Mouse (Mus musculus) urinary bladder, adult 2 months (tissue): ENCODE results near the gene Unkl. TPM values are rescaled to one million over a fixed set of nuclear protein-coding genes. Genes with fewer than 3 reads are reported as not detected.

ENCODE experiments used
- DNase-seq: peaks from one replicate; pipeline ENCODE4 v3.0.0; 2022; ENCODE audit warnings: low spot score
- polyA plus RNA-seq: library from polyadenylated mRNA; depleted of rRNA; stranded (reverse); fragments of >200 nt; gene quantifications from 2 replicates; pipeline ENCODE4 v1.2.3, GENCODE M21; 2012; rRNA removed

Gene Unkl
- polyA plus RNA-seq, 1 experiment, result 16.4 TPM

DNA sequence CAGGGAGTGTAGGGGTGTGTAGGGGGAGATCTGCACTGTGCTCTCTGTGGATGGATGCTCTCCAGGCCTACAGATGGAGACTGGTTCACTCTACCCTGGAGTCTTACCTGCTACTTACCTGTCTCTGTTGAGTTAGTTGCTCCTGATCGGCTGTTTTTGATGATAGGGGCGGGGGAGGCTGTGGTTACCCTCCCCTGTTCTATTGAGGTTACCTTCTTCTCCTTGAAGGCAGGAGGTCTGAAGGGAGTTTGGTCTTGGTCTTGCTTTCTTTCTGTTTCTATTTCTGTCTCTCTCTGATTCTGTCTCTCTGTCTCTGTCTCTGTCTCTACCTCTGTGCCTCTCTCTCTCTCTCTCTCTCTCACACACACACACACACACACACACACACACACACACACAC lies 66.9 kb downstream of the Unkl start:
- DNase-seq, result no peak

DNA sequence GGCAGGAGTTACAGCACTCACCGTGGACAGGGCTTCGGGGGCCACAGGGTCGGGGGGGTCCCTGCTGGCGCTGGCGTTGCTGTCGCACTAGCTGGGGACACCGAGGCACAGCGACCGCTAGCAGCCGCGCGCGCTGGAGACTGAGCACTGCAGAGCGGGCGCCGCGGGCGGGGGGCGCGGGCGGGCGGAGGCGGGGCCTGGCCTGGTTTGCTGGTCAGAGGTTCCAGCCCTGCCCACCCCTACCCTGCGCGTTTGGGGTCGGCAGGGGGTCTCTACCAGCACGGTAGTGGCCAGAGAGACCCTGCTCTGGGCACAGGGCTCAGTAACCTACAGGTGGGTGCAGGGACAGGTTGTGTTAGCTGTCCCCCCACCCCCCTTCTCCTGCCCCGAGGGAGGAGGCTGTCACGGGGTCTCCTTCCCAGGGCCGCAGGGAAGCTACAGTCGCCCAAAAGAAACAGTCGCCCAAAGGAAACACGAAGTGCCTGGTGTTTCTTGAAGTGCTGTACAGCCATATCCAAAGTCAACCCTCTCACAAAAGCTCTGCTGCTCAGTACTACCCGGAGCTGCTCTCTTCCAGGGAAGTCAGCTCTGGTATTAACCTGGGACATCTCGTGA lies 68.0 kb downstream of the Unkl start, which contains the start of gene Baiap3:
Gene Baiap3, minus strand, starts transcription at position 225 of the 615 bp plus-strand sequence.
- no peak for DNase-seq

DNA sequence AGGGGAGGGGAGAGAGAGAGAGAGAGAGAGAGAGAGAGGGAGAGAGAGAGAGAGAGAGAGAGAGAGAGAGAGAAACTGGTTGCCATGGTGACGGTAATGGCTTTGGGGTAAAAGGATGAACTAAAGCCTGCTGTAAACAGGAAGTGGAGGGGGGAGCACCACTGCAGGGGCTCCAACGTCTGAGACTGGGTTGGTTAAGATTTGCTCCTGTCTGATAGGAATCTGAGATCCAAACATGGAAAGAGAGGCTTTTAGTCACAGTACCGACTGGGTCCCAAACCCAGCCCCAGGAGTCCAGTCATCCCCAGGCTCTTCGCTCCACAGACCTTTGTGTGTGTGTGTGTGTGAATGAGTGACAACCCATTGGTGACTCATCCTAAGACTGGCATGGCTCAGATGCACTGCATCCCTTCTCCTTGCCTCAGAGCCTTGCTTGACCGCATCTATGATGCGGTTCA lies 69.6 kb downstream of the Unkl start:
- no peak for DNase-seq

DNA sequence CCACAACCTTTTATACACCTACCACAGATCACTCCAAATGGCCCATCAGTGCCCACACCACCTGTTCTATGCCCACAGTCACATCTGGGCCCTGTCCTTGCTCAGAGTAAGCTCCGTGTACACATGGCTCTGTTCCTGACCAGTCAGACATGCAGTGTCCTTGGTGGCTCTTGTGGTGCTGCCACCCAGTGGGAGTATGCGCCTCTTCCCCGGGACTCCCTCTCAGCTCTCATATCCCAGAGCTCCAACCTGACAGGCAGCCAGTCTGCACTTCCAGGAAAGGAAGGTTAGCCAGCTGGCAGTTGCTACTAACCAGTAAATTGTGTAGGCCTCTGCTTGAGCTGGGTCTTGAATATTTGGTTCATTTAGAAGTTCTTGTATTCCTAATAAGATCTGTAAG lies 76.3 kb downstream of the Unkl start:
- DNase-seq, result no peak

DNA sequence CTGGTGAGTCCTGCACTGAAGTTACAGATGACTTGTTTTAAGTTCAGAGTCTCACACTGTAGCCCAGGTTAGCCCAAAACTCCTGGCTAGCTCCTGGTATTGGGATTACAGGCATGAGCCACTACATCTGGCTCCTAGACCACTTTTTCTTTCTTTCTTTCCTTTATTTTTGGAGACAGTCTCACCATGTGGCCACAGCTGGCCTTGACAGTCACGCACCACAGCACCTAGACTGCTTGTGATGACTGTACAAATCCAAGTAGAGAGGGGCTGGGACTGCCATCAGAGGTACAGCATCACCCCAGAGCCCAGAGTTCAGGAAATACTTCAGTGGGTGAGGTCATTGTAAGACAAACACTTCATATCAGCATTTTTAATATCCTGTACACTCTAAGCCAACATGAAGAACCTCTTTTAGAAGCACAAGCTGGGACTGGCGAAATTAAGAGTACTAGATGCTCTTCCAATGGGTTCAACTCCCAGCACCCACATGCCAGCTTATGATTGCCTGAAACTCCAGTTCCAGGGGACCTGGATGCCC lies 82.7 kb downstream of the Unkl start:
- no peak for DNase-seq

DNA sequence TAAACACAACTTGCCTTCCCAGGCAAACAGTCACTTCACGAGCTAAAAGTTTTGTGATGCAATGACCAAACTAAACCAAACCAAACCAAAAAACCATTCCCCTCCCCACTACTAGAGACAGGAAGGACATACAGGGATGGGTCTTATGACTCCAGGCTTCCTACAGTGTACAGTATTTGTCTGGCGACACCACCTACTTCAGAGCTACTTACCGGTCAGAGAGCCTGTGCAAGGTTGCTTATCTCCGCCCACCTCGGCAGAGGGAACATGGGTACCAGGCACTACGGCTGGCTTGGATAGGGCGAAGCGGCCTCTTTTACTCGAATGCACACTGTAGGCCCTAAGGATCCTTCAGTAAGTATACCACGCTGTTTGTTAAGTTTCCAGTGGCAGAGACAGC lies 84.1 kb downstream of the Unkl start:
- no peak for DNase-seq

DNA sequence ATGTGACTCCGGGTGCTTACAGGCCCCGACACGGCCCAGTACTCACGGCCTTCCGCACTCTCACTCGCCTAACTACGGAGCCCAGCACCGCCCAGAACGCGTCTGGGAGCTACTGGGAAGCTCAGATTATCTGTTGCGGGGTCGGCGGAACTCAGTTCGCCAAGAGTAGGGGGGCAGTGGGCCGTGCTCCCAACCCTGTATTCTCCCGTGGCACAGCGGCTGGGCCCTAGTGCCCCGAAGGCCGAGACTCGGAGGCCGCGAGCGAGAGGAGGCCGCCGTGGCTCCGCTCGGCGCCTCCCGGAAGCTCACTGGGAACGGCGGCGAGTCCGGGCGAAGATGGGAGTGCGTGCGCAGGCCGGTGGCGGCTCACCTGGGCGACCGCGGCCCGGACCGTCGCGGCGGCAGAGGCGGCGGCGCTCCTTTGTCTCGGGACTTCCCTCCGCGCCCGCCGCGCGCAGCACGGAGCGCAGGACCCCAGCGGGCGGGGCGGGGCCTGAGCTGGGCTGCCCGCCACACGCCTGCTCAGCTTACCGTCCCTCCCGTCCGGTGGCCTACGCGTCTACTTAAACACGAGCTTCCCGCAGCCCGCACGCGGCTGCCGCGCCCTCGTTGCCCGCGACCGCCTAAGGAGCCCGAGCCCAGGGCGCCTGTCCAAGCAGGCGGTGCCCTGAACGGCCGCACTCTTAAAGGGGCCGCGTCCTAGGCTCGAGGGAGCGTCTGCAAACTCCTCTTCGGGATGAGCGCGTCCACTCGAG lies 84.9 kb downstream of the Unkl start:
- DNase-seq, result peak; percentile 94

DNA sequence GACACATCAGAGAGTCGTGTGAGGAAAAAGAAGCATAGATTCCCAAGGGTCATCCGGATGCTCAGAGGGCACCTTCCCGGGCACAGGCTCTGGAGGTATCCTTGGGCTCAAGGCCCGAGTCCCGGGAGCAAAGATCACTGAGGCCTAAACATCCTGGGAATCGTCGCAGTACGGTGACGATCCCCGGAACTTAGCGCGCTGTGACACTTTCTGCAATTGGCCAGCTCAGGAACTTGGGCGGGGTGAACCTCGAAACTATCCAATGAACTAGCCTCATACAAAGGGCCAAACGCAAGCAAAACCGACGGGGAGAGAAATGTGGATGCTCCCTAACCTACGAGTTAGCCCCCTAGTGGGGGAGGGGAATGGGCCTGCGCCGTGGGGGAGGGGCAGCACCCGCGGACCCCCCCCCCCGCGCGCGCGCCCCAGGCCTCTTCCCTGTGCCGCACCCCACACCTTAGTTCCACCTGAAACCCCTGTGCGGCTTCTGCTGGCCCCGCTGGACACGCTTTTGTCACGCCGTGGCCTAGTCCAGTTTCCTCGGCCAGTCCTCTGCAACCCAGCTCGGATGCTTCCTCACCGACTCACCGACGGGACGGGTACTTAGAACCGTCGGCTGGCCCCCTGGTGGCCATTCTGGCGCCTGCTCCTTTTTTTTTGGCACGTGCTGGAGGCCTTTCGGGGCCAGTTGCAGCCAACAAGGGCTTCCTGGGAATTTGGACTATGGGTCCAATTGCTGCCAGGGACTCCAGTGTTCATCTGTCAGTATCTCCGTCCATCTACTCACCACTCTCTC lies 85.7 kb downstream of the Unkl start:
- DNase-seq, result peak; percentile 91

DNA sequence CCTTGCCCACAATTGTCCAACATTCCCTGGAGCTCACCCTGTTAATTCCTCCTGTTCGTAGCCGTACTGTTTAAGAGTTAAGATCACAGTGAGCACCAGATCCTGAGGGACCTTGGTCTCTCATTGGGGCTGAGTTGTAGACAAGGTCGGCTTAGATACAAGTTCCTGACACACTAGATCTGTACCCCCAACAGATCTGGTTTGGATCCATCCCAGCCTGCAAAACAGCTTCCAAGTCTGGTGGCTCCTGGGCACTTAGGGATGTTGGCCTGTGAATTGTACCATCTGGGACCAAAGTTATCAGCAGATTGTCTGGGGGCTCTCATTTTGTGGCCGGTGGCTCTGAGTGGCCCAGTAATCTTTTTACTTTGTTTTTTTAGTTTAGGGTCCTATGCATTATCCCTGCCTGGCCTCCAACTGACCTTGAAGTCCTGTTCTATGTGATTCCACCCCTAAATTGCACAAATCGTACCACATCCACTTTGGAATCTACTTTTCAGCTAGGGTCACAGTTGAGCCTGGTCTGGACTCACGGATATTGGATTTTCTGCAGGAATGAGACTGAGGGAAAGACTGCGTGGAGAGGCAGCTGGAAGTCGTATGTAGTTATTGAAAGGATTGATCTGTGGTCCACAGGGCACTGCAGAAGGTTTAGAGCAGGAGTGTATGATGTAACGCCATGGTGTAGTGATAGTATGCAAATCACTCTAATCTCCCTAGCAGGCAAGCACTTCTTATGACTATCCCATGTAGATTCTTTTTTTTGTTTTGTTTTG lies 86.6 kb downstream of the Unkl start, which contains the start of gene Ube2i:
Gene Ube2i, minus strand, starts transcription at position 52 of the 776 bp plus-strand sequence.
- no peak for DNase-seq

DNA sequence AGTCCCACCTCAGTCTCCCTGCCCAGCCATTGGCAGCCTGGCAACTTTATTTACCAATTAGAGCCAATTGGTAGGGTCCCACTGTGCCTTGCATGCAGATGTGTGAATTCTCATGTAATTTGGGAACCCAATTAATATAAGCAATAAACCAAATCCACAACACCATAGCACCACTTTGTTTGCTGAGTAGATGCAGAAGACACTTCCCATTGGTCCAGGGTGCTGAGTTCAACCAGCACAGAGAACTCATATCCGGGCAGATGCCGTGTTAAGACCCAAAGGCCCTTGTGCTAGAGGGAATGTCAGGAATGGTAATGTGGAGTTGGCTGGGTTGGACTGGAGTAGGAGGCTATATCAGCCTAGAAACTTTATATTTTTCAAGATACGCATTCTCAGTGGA lies 87.6 kb downstream of the Unkl start:
- no peak for DNase-seq

DNA sequence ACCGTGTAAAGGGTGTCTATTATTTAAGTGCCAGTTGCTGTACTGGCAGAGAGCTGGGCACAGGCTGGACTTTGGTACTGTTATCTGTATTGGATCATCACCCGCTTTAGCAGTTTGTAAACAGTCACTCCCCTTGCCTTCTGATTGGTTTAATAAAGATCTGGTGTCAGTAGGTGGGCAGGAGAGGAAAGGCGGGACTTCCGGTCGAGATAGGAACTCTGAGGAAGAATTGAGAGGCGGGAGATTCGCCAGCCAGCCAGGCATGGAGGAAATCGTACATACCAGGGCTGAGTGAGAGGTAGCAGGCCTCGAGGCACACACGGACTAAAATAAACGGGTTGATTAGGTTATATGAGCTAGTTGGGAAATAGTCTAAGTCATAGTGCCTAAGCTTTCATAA lies 93.9 kb downstream of the Unkl start:
- DNase-seq, result no peak

Other genes starting within 250 kb of the Unkl start
- gene Jpt2, start 227.7 kb upstream of the Unkl start, polyA plus RNA-seq, result 17.8 and 22.6 TPM in 2 replicates
- gene Cramp1l, start 172.6 kb upstream of the Unkl start, polyA plus RNA-seq, result 15.7 and 16.0 TPM in 2 replicates
- gene Ift140, start 172.3 kb upstream of the Unkl start, polyA plus RNA-seq, result 11.9 and 12.7 TPM in 2 replicates
- 36.2 and 42.6 TPM in 2 replicates for gene Tmem204, start 104.8 kb upstream of the Unkl start, polyA plus RNA-seq
- gene Telo2, start 72.4 kb upstream of the Unkl start, polyA plus RNA-seq, result 16.8 and 18.5 TPM in 2 replicates
- gene Ptx4, start 67.6 kb upstream of the Unkl start, polyA plus RNA-seq, result not detected in 2 replicates
- 34.2 and 35.0 TPM in 2 replicates for gene Clcn7, start 55.0 kb upstream of the Unkl start, polyA plus RNA-seq
- gene Ccdc154, start 25.9 kb upstream of the Unkl start, polyA plus RNA-seq, result 0.18 and 0.19 TPM in 2 replicates
- 0.07 TPM in 1 of 2 replicates, not detected in the other for gene Gm38655, start 12.9 kb upstream of the Unkl start, polyA plus RNA-seq
- gene BC003965, start 3.8 kb upstream of the Unkl start, polyA plus RNA-seq, result 16.5 and 20.9 TPM in 2 replicates
- 43.2 and 48.8 TPM in 2 replicates for gene Gnptg, start 51.7 kb downstream of the Unkl start, polyA plus RNA-seq
- gene Tsr3, start 51.8 kb downstream of the Unkl start, polyA plus RNA-seq, result 28.2 and 35.6 TPM in 2 replicates
- 8.7 and 11.1 TPM in 2 replicates for gene Baiap3, start 68.0 kb downstream of the Unkl start, polyA plus RNA-seq
- 322 and 393 TPM in 2 replicates for gene Ube2i, start 86.2 kb downstream of the Unkl start, polyA plus RNA-seq
- 0.28 and 0.40 TPM in 2 replicates for gene Prss34, start 110.0 kb downstream of the Unkl start, polyA plus RNA-seq
- gene Prss28, start 120.2 kb downstream of the Unkl start, polyA plus RNA-seq, result not detected in 2 replicates
- not detected in 2 replicates for gene Prss29, start 130.3 kb downstream of the Unkl start, polyA plus RNA-seq
- 0.28 and 0.37 TPM in 2 replicates for gene Tpsab1, start 157.2 kb downstream of the Unkl start, polyA plus RNA-seq
- 7.2 and 9.2 TPM in 2 replicates for gene Tpsb2, start 177.9 kb downstream of the Unkl start, polyA plus RNA-seq
- gene Tpsg1, start 180.9 kb downstream of the Unkl start, polyA plus RNA-seq, result 0.22 and 0.40 TPM in 2 replicates
- 28.6 and 59.3 TPM in 2 replicates for gene Cacna1h, start 245.4 kb downstream of the Unkl start, polyA plus RNA-seq